Mouse (Mus musculus) liver, embryonic 15.5 days (tissue): ENCODE data around the gene Ier3. TPM values are rescaled to one million over a fixed set of nuclear protein-coding genes. Genes with fewer than 3 reads are reported as not detected.
A peak's percentile ranks its signal among the peaks of the same experiment; 100 is the strongest.
"Not testable (repeated sequence)": the region's sequence is repeated elsewhere in the genome, so short reads cannot be mapped to it uniquely, and the experiment has no call there.

Experiments used
- ATAC-seq: fragments of 200-750 bp; cut with Nextera tagmentation; 2 replicates; pipeline ENCODE4 v1.8.0; 2017; ENCODE audit warnings: moderate number of reproducible peaks, mild to moderate bottlenecking, moderate library complexity; ENCODE audit not compliant: insufficient read depth
- H3K27ac ChIP-seq: fragments of 300-500 bp; sonication (generic); replicated peaks from 2 replicates; pipeline ENCODE4 v1.5.1; 2015; ENCODE audit warnings: mild to moderate bottlenecking, inconsistent platforms
- H3K27me3 ChIP-seq: fragments of 300-500 bp; sonication (generic); 2 replicates; pipeline ENCODE4 v1.6.1; 2015; ENCODE audit warnings: mild to moderate bottlenecking, inconsistent platforms
- H3K36me3 ChIP-seq: fragments of 300-500 bp; sonication (generic); replicated peaks from 2 replicates; pipeline ENCODE4 v1.6.1; 2015; ENCODE audit warnings: moderate library complexity, mild to moderate bottlenecking, inconsistent platforms
- H3K4me1 ChIP-seq: fragments of 300-500 bp; sonication (generic); replicated peaks from 2 replicates; pipeline ENCODE4 v1.6.1; 2015; ENCODE audit warnings: inconsistent platforms
- H3K4me2 ChIP-seq: fragments of 300-500 bp; sonication (generic); 2 replicates; pipeline ENCODE4 v1.6.1; 2015; ENCODE audit warnings: moderate library complexity, mild to moderate bottlenecking, inconsistent platforms
- H3K4me3 ChIP-seq: fragments of 300-500 bp; sonication (generic); replicated peaks from 2 replicates; pipeline ENCODE4 v1.5.1; 2015; ENCODE audit warnings: mild to moderate bottlenecking, inconsistent platforms
- H3K9ac ChIP-seq: fragments of 300-500 bp; sonication (generic); 2 replicates; pipeline ENCODE4 v1.6.1; 2015; ENCODE audit warnings: moderate library complexity, mild to moderate bottlenecking, inconsistent platforms
- H3K9me3 ChIP-seq: fragments of 300-500 bp; sonication (generic); replicated peaks from 2 replicates; pipeline ENCODE4 v1.6.1; 2016; ENCODE audit warnings: inconsistent platforms
- WGBS: fragments of 180-500 bp; shearing (Covaris S2); methylation state at CpG from one replicate; pipeline ENCODE4 v1.1.7; 2015; ENCODE audit warnings: mixed read lengths; ENCODE audit not compliant: insufficient replicate concordance; 5-methylcytosine and 5-hydroxymethylcytosine counted together
- polyA plus RNA-seq: library from polyadenylated mRNA; unstranded; fragments of >200 nt; fragmentation: Nextera tagmentation; extraction: Ambion mirVana; gene quantifications from 2 replicates; pipeline ENCODE4 v1.2.1, GENCODE M21; 2015

Ier3 gene
- polyA plus RNA-seq, 1 experiment from 2014 or later, result 22.9 TPM

DNA sequence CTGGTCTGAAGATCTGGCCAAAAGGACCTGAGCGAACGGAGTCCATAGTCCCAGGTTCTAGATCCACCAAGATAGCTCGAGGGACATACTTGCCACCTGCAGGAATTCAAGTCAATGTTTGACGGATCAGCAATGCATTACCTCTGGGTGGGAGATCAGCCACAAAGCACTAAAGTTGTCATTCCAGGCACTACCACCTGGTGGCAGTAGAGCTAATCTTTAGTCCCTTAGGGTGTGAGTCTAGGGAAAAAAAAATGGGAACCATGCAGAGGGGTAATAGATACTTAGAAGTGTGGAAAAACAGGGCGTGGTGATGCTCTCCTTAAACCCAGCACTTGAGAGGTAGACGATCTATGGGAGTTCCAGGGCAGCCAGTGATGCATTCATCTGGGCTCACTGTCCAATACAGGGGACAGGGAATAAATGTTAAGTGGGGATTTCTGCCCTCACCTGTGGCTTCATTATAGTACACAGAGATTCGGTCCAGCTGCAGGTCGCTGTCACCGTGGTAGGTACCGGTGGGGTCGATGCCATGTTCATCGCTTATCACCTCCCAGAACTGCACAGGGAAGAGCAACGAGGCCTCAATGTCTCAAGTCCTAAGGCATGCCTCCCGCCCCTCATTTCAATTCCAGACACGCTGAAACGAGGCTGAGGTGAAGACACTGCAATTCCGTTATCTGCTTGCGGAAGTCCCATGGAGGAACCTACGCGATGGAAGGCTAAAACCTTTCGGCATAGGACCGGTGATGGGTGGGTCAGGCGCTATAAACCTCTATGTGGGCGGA, 14.9 kb downstream of the Ier3 start:
- Histone ChIP-seq H3K4me1 (peaks cover 70% of the 10 kb centered on the region), H3K36me3 (peaks cover 55% of the 10 kb centered on the region), H3K27me3 (no peaks in the 10 kb centered on the region), H3K4me2 (peak overlapping the region; percentile 92), H3K9me3 (no peaks in the 10 kb centered on the region), H3K9ac (peak overlapping the region; percentile 92), H3K4me3 (peak overlapping the region; percentile 89), H3K27ac (peak overlapping the region; percentile 96)
- ATAC-seq, result no peak
- WGBS, result 7% methylated on average over 24 of the region's 24 CpGs

DNA sequence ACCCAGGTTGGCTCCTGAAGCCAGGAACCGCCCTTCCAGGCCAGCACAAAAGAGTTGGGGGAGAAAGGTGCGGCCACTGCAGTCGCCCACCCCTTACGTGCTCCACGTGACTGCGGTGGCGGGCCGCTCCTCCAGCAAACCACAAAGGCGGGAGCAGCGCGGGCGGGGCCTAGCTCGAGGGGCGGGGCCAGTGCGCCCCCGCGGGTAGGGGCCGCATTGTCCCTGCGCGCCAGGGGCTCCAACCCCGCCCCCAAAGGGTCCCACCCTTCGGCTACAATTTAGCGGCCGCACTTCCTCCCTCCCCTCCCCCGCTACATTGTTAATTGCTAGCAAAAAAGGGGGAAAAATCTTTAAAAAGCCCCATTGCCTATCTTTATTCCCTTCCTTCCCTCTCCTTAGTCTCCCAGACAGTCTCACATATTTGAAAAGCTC, 15.5 kb downstream of the Ier3 start:
- Histone ChIP-seq H3K36me3 (peaks cover 50% of the 10 kb centered on the region), H3K9ac (peak overlapping the region; percentile 92), H3K4me1 (peaks cover 73% of the 10 kb centered on the region), H3K27ac (peak overlapping the region; percentile 96), H3K27me3 (no peaks in the 10 kb centered on the region), H3K4me2 (peak overlapping the region; percentile 92), H3K4me3 (peak overlapping the region; percentile 89), H3K9me3 (no peaks in the 10 kb centered on the region)
- WGBS, result 0% methylated on average over 25 of the region's 25 CpGs
- peak; percentile 12 for ATAC-seq

- Histone ChIP-seq H3K4me3 (peak overlapping the region; percentile 89), H3K4me2 (peak overlapping the region; percentile 92), H3K27me3 (no peaks in the 10 kb centered on the region), H3K27ac (peak overlapping the region; percentile 96), H3K4me1 (peaks cover 74% of the 10 kb centered on the region), H3K9me3 (no peaks in the 10 kb centered on the region), H3K9ac (peak overlapping the region; percentile 92), H3K36me3 (peaks cover 45% of the 10 kb centered on the region)
- WGBS, result under 1% methylated on average over 18 of the region's 18 CpGs
- ATAC-seq, result no peak
Measured at GRCm38 (mm10) chr17:35837487-35837886, 16.0 kb downstream of the Ier3 start.

DNA sequence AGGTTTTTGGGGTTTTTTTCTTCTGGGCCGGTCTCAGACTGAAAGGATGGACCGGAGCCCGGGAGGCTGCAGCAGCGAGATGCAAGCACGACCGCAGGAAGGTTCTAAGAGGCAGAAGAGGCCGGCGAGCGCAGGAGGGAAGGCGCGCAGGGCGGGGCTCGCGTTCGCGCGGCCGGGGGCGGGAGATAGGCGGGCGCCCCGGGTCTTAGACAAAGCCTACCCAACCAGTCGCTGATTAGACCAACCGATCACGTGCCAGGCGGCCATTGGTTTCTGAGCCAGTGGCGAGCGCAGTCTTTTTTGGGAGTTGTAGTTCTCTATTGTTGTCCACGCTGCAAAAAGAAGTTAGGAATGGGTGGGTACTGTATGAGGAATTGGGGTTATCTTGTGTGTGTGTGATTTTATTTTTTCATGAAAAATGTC, 16.6 kb downstream of the Ier3 start, which contains the start of gene Tubb5:
TSS of gene Tubb5 (minus strand) at position 185 of the 423 bp plus-strand sequence.
- Histone ChIP-seq H3K36me3 (peaks cover 39% of the 10 kb centered on the region), H3K4me3 (peak within 1 kb of the TSS; percentile 89), H3K27me3 (no peaks in the 10 kb centered on the region), H3K4me2 (peak within 1 kb of the TSS; percentile 92), H3K4me1 (peaks cover 75% of the 10 kb centered on the region), H3K9ac (peak within 1 kb of the TSS; percentile 92), H3K27ac (peak within 1 kb of the TSS; percentile 96), H3K9me3 (no peaks in the 10 kb centered on the region)
- WGBS, result under 1% methylated on average over 29 of the region's 29 CpGs
- ATAC-seq, result peak; percentile 53

DNA sequence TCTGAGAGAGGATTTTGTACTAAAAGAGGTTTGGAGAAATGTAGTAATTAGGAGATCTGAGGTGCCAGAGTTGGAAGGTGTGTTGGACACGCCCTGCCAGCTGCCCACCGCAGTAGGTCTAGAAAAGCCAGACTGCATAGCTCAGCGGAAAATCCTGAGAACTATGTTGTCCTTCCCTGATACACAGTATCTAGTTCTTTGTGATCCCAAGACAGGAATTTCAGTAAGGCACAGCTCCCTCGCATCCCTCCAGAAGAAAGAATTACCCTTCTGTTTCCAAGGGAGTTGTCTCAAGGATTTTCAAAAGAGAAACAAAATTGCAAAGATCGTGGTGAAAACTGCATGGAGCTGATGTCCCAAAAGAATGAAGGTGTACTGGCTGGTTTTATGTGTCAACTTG, 17.1 kb downstream of the Ier3 start:
- H3K27ac ChIP-seq, result peak overlapping the region; percentile 96
- peak overlapping the region; percentile 92 for H3K4me2 ChIP-seq
- peaks cover 75% of the 10 kb centered on the region for H3K4me1 ChIP-seq
- H3K9me3 ChIP-seq, result no peaks in the 10 kb centered on the region
- no peaks in the 10 kb centered on the region for H3K27me3 ChIP-seq
- H3K9ac ChIP-seq, result peak overlapping the region; percentile 58
- ATAC-seq, result no peak
- WGBS, result 3% methylated on average over 5 of the region's 5 CpGs
- H3K4me3 ChIP-seq, result peak overlapping the region; percentile 89
- H3K36me3 ChIP-seq, result peaks cover 34% of the 10 kb centered on the region

DNA sequence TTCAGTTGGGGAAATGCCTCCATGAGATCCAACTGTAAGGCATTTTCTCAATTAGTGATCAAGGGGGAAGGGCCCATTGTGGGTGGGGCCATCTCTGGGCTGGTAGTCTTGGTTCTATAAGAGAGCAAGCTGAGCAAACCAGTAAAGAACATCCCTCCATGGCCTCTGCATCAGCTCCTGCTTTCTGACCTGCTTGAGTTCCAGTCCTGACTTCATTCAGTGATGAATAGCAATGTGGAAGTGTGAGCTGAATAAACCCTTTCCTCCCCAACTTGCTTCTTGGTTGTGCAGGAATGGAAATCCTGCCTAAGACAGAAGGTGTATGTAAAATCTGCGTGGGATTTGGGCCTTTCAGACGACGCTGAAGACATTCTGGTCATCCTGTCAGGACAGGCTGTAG, 17.5 kb downstream of the Ier3 start:
- peak overlapping the region; percentile 89 for H3K4me3 ChIP-seq
- H3K4me1 ChIP-seq, result peaks cover 73% of the 10 kb centered on the region
- ATAC-seq, H3K9me3 ChIP-seq, H3K27me3 ChIP-seq: not testable (repeated sequence)
- H3K9ac ChIP-seq, result peak overlapping the region; percentile 58
- 59% methylated on average over 3 of the region's 3 CpGs for WGBS
- H3K4me2 ChIP-seq, result peak overlapping the region; percentile 92
- peaks cover 30% of the 10 kb centered on the region for H3K36me3 ChIP-seq
- H3K27ac ChIP-seq, result peak overlapping the region; percentile 96

GRCm38 (mm10) chr17:35840561-35840960, 19.1 kb downstream of the Ier3 start:
- H3K4me2 ChIP-seq, result peak overlapping the region; percentile 80

GRCm38 (mm10) chr17:35841076-35841950, 19.8 kb downstream of the Ier3 start, which contains the start of gene Mdc1:
Gene Mdc1, plus strand, starts transcription at chr17:35841515.
- WGBS, result under 1% methylated on average over 59 of the region's 59 CpGs
- H3K9ac ChIP-seq, result peak within 1 kb of the TSS; percentile 77
- peak within 1 kb of the TSS; percentile 72 for H3K4me3 ChIP-seq
- peaks cover 50% of the 10 kb centered on the region for H3K4me1 ChIP-seq
- H3K27ac ChIP-seq, result peak within 1 kb of the TSS; percentile 96
- no peaks in the 10 kb centered on the region for H3K27me3 ChIP-seq
- peak; percentile 81 for ATAC-seq
- peaks cover 28% of the 10 kb centered on the region for H3K36me3 ChIP-seq
- peak within 1 kb of the TSS; percentile 80 for H3K4me2 ChIP-seq
- H3K9me3 ChIP-seq, result no peaks in the 10 kb centered on the region

More at GRCm38 (mm10) chr17:35840561-35840960, 19.1 kb downstream of the Ier3 start:
- 38% methylated on average over 14 of the region's 14 CpGs for WGBS
- ATAC-seq, result no peak
- H3K9ac ChIP-seq, result peak overlapping the region; percentile 32
- H3K4me1 ChIP-seq, result peaks cover 57% of the 10 kb centered on the region
- peak overlapping the region; percentile 96 for H3K27ac ChIP-seq
- peak overlapping the region; percentile 72 for H3K4me3 ChIP-seq
- no peaks in the 10 kb centered on the region for H3K9me3 ChIP-seq
- no peaks in the 10 kb centered on the region for H3K27me3 ChIP-seq
- H3K36me3 ChIP-seq, result peaks cover 28% of the 10 kb centered on the region

DNA sequence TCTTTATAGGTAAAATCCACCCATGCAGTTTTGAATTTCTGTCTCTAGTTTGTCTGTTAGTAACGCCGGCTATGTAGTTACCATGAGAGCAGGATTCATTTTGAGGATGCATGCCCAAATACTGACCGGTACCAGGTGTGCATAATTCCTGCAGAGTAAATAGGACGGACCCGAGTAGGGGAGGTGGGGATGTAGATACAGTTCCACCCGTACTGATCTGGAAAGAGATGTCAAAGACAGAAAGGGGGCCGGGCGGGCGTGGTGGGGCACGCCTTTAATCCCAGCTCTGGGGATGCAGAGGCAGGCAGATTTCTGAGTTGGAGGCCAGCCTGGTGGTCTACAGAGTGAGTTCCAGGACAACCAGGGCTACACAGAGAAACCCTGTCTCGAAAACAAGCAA, 20.5 kb downstream of the Ier3 start:
- H3K4me2 ChIP-seq, result peak overlapping the region; percentile 80
- H3K27ac ChIP-seq, result peak overlapping the region; percentile 96
- H3K27me3 ChIP-seq, result no peaks in the 10 kb centered on the region
- H3K4me3 ChIP-seq, result peak overlapping the region; percentile 72
- H3K9me3 ChIP-seq, result no peaks in the 10 kb centered on the region
- ATAC-seq, result no peak
- whole genome bisulfite sequencing, result 5% methylated on average over 11 of the region's 11 CpGs
- H3K4me1 ChIP-seq, result peaks cover 44% of the 10 kb centered on the region
- peaks cover 28% of the 10 kb centered on the region for H3K36me3 ChIP-seq
- peak overlapping the region; percentile 77 for H3K9ac ChIP-seq

- peaks cover 43% of the 10 kb centered on the region for H3K4me1 ChIP-seq
- no peak for ATAC-seq
- no peak overlapping the region for H3K27ac ChIP-seq
- H3K9me3 ChIP-seq, result no peaks in the 10 kb centered on the region
- no peak overlapping the region for H3K9ac ChIP-seq
- 87% methylated on average over 3 of the region's 3 CpGs for WGBS
- H3K27me3 ChIP-seq, result no peaks in the 10 kb centered on the region
- H3K4me3 ChIP-seq, result no peak overlapping the region
- no peak overlapping the region for H3K4me2 ChIP-seq
- peaks cover 43% of the 10 kb centered on the region for H3K36me3 ChIP-seq
Measured at GRCm38 (mm10) chr17:35843514-35843913, 22.0 kb downstream of the Ier3 start.

DNA sequence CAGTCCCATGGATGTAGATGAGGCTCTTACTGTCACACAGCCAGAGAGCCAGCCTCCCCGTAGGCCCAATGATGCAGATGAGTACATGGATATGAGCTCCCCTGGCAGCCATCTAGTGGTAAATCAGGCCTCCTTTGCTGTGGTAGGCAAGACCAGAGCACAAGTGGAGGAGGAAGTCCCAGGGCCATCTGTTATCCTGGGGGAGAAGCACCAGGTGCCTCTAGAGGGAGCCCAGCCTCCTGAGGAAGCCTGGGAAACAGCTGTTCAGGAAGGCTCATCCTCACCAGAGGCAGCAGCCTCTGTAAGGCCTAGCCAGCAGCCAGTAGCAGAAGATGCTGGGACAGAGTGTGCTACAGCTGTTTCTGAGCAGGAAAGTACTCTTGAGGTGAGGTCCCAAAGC, 26.6 kb downstream of the Ier3 start:
- peaks cover 87% of the 10 kb centered on the region for H3K36me3 ChIP-seq

More for the DNA sequence above, 26.6 kb downstream of the Ier3 start:
- H3K4me1 ChIP-seq, result peaks cover 21% of the 10 kb centered on the region
- no peaks in the 10 kb centered on the region for H3K9me3 ChIP-seq
- H3K27me3 ChIP-seq, result no peaks in the 10 kb centered on the region
- no peak overlapping the region for H3K9ac ChIP-seq
- H3K27ac ChIP-seq, result no peak overlapping the region
- no peak overlapping the region for H3K4me2 ChIP-seq
- 45% methylated on average over 1 of the region's 1 CpGs for WGBS
- no peak overlapping the region for H3K4me3 ChIP-seq
- ATAC-seq, result no peak
